Mouse (Mus musculus): ENCODE data around the gene Aldh1b1. TPM values are rescaled to one million over a fixed set of nuclear protein-coding genes. Genes with fewer than 3 reads are reported as not detected.

The Aldh1b1 gene
- polyA plus RNA-seq, 1 experiment from 2014 or later = 3.1 TPM

GRCm38 (mm10) chr4:45826275-45827040 is 27.6 kb downstream of the Aldh1b1 start, which contains the start of gene Igfbpl1:
TSS of gene Igfbpl1 (minus strand) at chr4:45826923.
- peak; percentile 33; the same call in 1 of the 2 replicates for ATAC-seq (ENCODE audit: low FRiP score)
- DNase-seq (ENCODE audit: low spot score, missing footprints) = peak; percentile 92
- Histone ChIP-seq H3K4me1 (ENCODE audit: control insufficient read depth, insufficient read depth, low read length) (peaks cover 48% of the 10 kb centered on the region), H3K27me3 (ENCODE audit: control insufficient read depth, insufficient read depth, low read length) (peaks cover 44% of the 10 kb centered on the region), H3K4me3 (ENCODE audit: low read depth, low read length) (peak within 1 kb of the TSS; percentile 53), H3K27ac (ENCODE audit: low read depth, low read length) (peak within 1 kb of the TSS; percentile 52), H3K36me3 (ENCODE audit: control insufficient read depth, insufficient read depth, low read length) (no peaks in the 10 kb centered on the region), H3K4me2 (peak within 1 kb of the TSS; percentile 56), H3K9me3 (ENCODE audit: control insufficient read depth, low read length) (no peaks in the 10 kb centered on the region), H3K9ac (ENCODE audit: low read length) (peak within 1 kb of the TSS; percentile 74)
- 1% methylated on average over 88 of the region's 91 CpGs for WGBS

GRCm38 (mm10) chr4:45829907-45830759 is 31.3 kb downstream of the Aldh1b1 start:
- H3K9me3 ChIP-seq (ENCODE audit: control insufficient read depth, low read length) = no peaks in the 10 kb centered on the region
- peaks cover 23% of the 10 kb centered on the region for H3K4me1 ChIP-seq (ENCODE audit: control insufficient read depth, insufficient read depth, low read length)
- H3K4me2 ChIP-seq = no peak overlapping the region
- H3K9ac ChIP-seq (ENCODE audit: low read length) = no peak overlapping the region; the same call in 1 of the 2 replicates
- peaks cover 33% of the 10 kb centered on the region for H3K27me3 ChIP-seq (ENCODE audit: control insufficient read depth, insufficient read depth, low read length)
- ATAC-seq (ENCODE audit: low FRiP score) (0 out of 2 replicates have a peak, but pooled peaks have one; percentile 33), DNase-seq (ENCODE audit: low spot score, missing footprints) (peak; percentile 85)
- WGBS = 38% methylated on average over 13 of the region's 13 CpGs
- peak overlapping the region; percentile 52 for H3K27ac ChIP-seq (ENCODE audit: low read depth, low read length)
- no peak overlapping the region for H3K4me3 ChIP-seq (ENCODE audit: low read depth, low read length)
- H3K36me3 ChIP-seq (ENCODE audit: control insufficient read depth, insufficient read depth, low read length) = no peaks in the 10 kb centered on the region

GRCm38 (mm10) chr4:45831996-45832395 is 33.2 kb downstream of the Aldh1b1 start:
- peaks cover 16% of the 10 kb centered on the region for H3K27me3 ChIP-seq (ENCODE audit: control insufficient read depth, insufficient read depth, low read length)
- H3K36me3 ChIP-seq (ENCODE audit: control insufficient read depth, insufficient read depth, low read length) = no peaks in the 10 kb centered on the region
- H3K27ac ChIP-seq (ENCODE audit: low read depth, low read length) = no peak overlapping the region
- 86% methylated on average over 7 of the region's 7 CpGs for WGBS
- ATAC-seq (ENCODE audit: low FRiP score) = no peak
- H3K4me1 ChIP-seq (ENCODE audit: control insufficient read depth, insufficient read depth, low read length) = peaks cover 15% of the 10 kb centered on the region
- no peak overlapping the region for H3K4me3 ChIP-seq (ENCODE audit: low read depth, low read length)
- DNase-seq (ENCODE audit: low spot score, missing footprints) = no peak
- H3K9me3 ChIP-seq (ENCODE audit: control insufficient read depth, low read length) = no peaks in the 10 kb centered on the region
- H3K4me2 ChIP-seq = no peak overlapping the region
- no peak overlapping the region for H3K9ac ChIP-seq (ENCODE audit: low read length)

GRCm38 (mm10) chr4:45833461-45833860 is 34.6 kb downstream of the Aldh1b1 start:
- Histone ChIP-seq H3K9ac (ENCODE audit: low read length) (no peak overlapping the region), H3K4me2 (no peak overlapping the region), H3K4me3 (ENCODE audit: low read depth, low read length) (no peak overlapping the region), H3K4me1 (ENCODE audit: control insufficient read depth, insufficient read depth, low read length) (peaks cover 13% of the 10 kb centered on the region), H3K36me3 (ENCODE audit: control insufficient read depth, insufficient read depth, low read length) (no peaks in the 10 kb centered on the region), H3K9me3 (ENCODE audit: control insufficient read depth, low read length) (no peaks in the 10 kb centered on the region), H3K27ac (ENCODE audit: low read depth, low read length) (no peak overlapping the region), H3K27me3 (ENCODE audit: control insufficient read depth, insufficient read depth, low read length) (peaks cover 3% of the 10 kb centered on the region; the same call in 1 of the 2 replicates)
- DNase-seq (ENCODE audit: low spot score, missing footprints) (no peak), ATAC-seq (ENCODE audit: low FRiP score) (no peak)
- WGBS = 46% methylated on average over 5 of the region's 5 CpGs

GRCm38 (mm10) chr4:45844355-45844754 is 45.5 kb downstream of the Aldh1b1 start:
- WGBS = 45% methylated on average over 14 of the region's 14 CpGs
- no peak overlapping the region for H3K9ac ChIP-seq (ENCODE audit: low read length)
- H3K4me3 ChIP-seq (ENCODE audit: low read depth, low read length) = no peak overlapping the region
- H3K4me1 ChIP-seq (ENCODE audit: control insufficient read depth, insufficient read depth, low read length) = peaks cover under 1% of the 10 kb centered on the region; the same call in 1 of the 2 replicates
- DNase-seq (ENCODE audit: low spot score, missing footprints) (peak; percentile 95), ATAC-seq (ENCODE audit: low FRiP score) (no peak)
- H3K36me3 ChIP-seq (ENCODE audit: control insufficient read depth, insufficient read depth, low read length) = no peaks in the 10 kb centered on the region
- H3K27ac ChIP-seq (ENCODE audit: low read depth, low read length) = no peak overlapping the region
- H3K4me2 ChIP-seq = no peak overlapping the region
- H3K27me3 ChIP-seq (ENCODE audit: control insufficient read depth, insufficient read depth, low read length) = no peaks in the 10 kb centered on the region; the same call in 1 of the 2 replicates
- no peaks in the 10 kb centered on the region for H3K9me3 ChIP-seq (ENCODE audit: control insufficient read depth, low read length)

GRCm38 (mm10) chr4:45846263-45846662 is 47.4 kb downstream of the Aldh1b1 start:
- Histone ChIP-seq H3K4me2 (no peak overlapping the region), H3K36me3 (ENCODE audit: control insufficient read depth, insufficient read depth, low read length) (no peaks in the 10 kb centered on the region), H3K4me1 (ENCODE audit: control insufficient read depth, insufficient read depth, low read length) (peaks cover 5% of the 10 kb centered on the region; the same call in 1 of the 2 replicates), H3K9me3 (ENCODE audit: control insufficient read depth, low read length) (no peaks in the 10 kb centered on the region), H3K9ac (ENCODE audit: low read length) (no peak overlapping the region), H3K4me3 (ENCODE audit: low read depth, low read length) (no peak overlapping the region), H3K27ac (ENCODE audit: low read depth, low read length) (no peak overlapping the region), H3K27me3 (ENCODE audit: control insufficient read depth, insufficient read depth, low read length) (peaks cover 3% of the 10 kb centered on the region; the same call in 1 of the 2 replicates)
- DNase-seq (ENCODE audit: low spot score, missing footprints) (no peak), ATAC-seq (ENCODE audit: low FRiP score) (no peak)
- WGBS = 93% methylated on average over 2 of the region's 2 CpGs

- Histone ChIP-seq H3K9me3 (ENCODE audit: control insufficient read depth, low read length) (no peaks in the 10 kb centered on the region), H3K4me2 (no peak within 1 kb of the TSS)
These were observed 49.4 kb downstream of the Aldh1b1 start, which contains the start of gene Stra6l for GRCm38 (mm10) chr4:45848109-45848824. TSS of gene Stra6l (plus strand) at chr4:45848664.

GRCm38 (mm10) chr4:45848825-45849156 is 50.0 kb downstream of the Aldh1b1 start:
- Histone ChIP-seq H3K36me3 (ENCODE audit: control insufficient read depth, insufficient read depth, low read length) (no peaks in the 10 kb centered on the region), H3K27ac (ENCODE audit: low read depth, low read length) (no peak overlapping the region), H3K4me2 (no peak overlapping the region), H3K9ac (ENCODE audit: low read length) (no peak overlapping the region), H3K4me3 (ENCODE audit: low read depth, low read length) (no peak overlapping the region), H3K27me3 (ENCODE audit: control insufficient read depth, insufficient read depth, low read length) (peaks cover 3% of the 10 kb centered on the region; the same call in 1 of the 2 replicates), H3K4me1 (ENCODE audit: control insufficient read depth, insufficient read depth, low read length) (peaks cover 5% of the 10 kb centered on the region; the same call in 1 of the 2 replicates), H3K9me3 (ENCODE audit: control insufficient read depth, low read length) (no peaks in the 10 kb centered on the region)
- WGBS = 47% methylated on average over 10 of the region's 10 CpGs
- ATAC-seq (ENCODE audit: low FRiP score) (no peak), DNase-seq (ENCODE audit: low spot score, missing footprints) (peak; percentile 83)

More at GRCm38 (mm10) chr4:45848109-45848824, 49.4 kb downstream of the Aldh1b1 start, which contains the start of gene Stra6l:
- H3K36me3 ChIP-seq (ENCODE audit: control insufficient read depth, insufficient read depth, low read length) = no peaks in the 10 kb centered on the region
- H3K27me3 ChIP-seq (ENCODE audit: control insufficient read depth, insufficient read depth, low read length) = peaks cover 3% of the 10 kb centered on the region; the same call in 1 of the 2 replicates
- H3K27ac ChIP-seq (ENCODE audit: low read depth, low read length) = no peak within 1 kb of the TSS
- H3K9ac ChIP-seq (ENCODE audit: low read length) = no peak within 1 kb of the TSS
- ATAC-seq (ENCODE audit: low FRiP score) (no peak), DNase-seq (ENCODE audit: low spot score, missing footprints) (peak; percentile 51)
- peaks cover 5% of the 10 kb centered on the region; the same call in 1 of the 2 replicates for H3K4me1 ChIP-seq (ENCODE audit: control insufficient read depth, insufficient read depth, low read length)
- no peak within 1 kb of the TSS for H3K4me3 ChIP-seq (ENCODE audit: low read depth, low read length)
- 78% methylated on average over 10 of the region's 10 CpGs for WGBS
